Mouse (Mus musculus): ENCODE measurements at regions not wholly inside any gene's neighbourhood (a gene's known extent, or its start where the extent isn't known, plus 50 kb on each side); places are given as distances from the start of the nearest gene placed in this dataset.

DNA sequence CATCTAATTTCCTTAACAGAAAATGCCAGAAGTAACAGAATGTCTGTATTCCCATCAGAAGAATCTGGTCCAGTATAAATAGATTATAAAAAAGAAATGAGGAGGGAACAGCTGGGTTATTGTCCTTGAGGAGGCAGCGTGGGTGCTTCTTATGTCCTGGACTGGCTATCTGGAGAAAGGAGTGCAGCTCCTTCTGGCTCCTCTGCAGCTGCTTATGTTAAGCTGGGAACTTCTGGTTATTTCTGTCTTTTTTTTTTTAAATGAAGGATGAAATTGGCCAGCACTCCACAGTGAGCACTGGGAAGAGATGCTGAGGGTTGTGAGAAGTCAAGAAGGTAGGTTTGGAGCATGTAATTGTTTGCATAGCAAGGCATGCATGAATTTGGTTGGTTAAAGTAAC is 441.5 kb downstream of the Ebf1 start:
- DNase-seq: no peak
- WGBS: 77% methylated on average over 1 of the region's 1 CpGs
- Histone ChIP-seq H3K4me3 (replicated peaks; ENCODE audit: extremely low read depth, low read depth, low read length) (no peak overlapping the region), H3K4me1 (ENCODE audit: control insufficient read depth, insufficient read depth, low read length) (no peaks in the 10 kb centered on the region)
- TF ChIP-seq POLR2A (IDR thresholded peaks at IDR 0.05; ENCODE audit: borderline replicate concordance, extremely low read depth, low read depth, low read length): no peak
- TF ChIP-seq CTCF (IDR thresholded peaks at IDR 0.05; ENCODE audit: insufficient read depth, low read length): no peak

DNA sequence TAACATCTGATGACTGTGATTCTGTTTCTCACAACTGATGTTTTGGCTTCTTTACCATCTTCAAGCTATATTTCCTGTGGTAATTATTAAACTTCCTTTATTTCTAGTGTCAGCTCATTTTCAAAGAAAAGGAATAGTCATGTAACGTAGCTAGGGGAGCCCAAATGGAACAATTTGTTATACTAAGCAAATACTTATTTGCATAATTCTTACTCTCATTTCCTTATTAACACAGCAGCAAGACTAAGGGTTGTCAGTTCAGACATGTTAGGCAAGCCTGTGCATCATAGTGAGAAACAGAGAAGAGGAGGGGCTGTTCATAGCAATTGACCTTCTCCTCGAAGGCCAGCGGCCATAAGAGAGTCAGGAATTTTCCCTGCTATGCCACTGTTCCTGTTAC is 449.5 kb downstream of the Ebf1 start:
- H3K4me1 ChIP-seq (ENCODE audit: control insufficient read depth, insufficient read depth, low read length): no peaks in the 10 kb centered on the region
- WGBS: 76% methylated on average over 3 of the region's 3 CpGs
- no peak for TF ChIP-seq POLR2A (IDR thresholded peaks at IDR 0.05; ENCODE audit: borderline replicate concordance, extremely low read depth, low read depth, low read length)
- no peak for TF ChIP-seq CTCF (IDR thresholded peaks at IDR 0.05; ENCODE audit: insufficient read depth, low read length)
- DNase-seq: no peak
- no peak overlapping the region for H3K4me3 ChIP-seq (replicated peaks; ENCODE audit: extremely low read depth, low read depth, low read length)

DNA sequence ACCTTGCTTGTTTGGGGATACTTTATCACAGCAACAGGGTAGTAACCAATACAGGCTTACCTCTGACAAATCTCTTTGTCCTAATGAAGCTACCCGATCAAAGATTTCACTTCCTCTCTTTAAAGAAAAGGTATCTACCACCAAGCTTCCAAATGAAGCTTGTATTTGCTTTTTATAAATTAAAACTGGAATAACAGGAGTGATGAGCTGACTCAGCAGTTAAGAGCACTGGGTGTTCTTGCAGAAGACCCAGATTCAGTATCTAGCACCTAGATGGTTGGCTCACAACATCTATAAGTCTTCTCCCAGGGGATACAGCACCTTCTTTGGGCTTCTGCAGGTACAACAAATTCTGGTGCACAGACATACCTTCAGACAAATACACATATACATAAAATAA is 453.2 kb downstream of the Ebf1 start:
- TF ChIP-seq CTCF (IDR thresholded peaks at IDR 0.05; ENCODE audit: insufficient read depth, low read length) (no peak), POLR2A (IDR thresholded peaks at IDR 0.05; ENCODE audit: borderline replicate concordance, extremely low read depth, low read depth, low read length) (no peak)
- H3K4me1 ChIP-seq (ENCODE audit: control insufficient read depth, insufficient read depth, low read length): no peaks in the 10 kb centered on the region
- 68% methylated on average over 1 of the region's 1 CpGs for WGBS
- DNase-seq: no peak
- H3K4me3 ChIP-seq (replicated peaks; ENCODE audit: extremely low read depth, low read depth, low read length): no peak overlapping the region

DNA sequence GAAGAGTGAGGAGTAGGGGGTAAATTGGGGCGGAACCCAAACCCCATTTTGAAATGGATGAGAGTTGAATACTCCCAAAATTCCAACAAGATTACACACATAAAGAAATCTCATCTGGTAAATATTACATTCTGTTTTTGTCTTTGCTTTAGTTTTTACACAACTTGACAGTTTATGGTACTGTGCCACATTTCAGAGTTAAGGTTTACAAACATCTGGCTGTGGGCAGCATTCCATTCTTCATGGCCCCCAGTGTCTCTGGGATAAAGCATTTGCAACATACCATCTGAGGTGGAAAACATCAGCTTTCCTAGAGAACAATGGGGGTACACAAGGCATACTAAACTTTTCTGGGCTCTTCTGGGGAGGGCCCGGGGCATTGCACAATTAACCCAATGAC is 454.1 kb downstream of the Ebf1 start:
- 78% methylated on average over 2 of the region's 2 CpGs for WGBS
- Histone ChIP-seq H3K4me1 (ENCODE audit: control insufficient read depth, insufficient read depth, low read length) (no peaks in the 10 kb centered on the region), H3K4me3 (replicated peaks; ENCODE audit: extremely low read depth, low read depth, low read length) (no peak overlapping the region)
- DNase-seq: no peak
- TF ChIP-seq CTCF (IDR thresholded peaks at IDR 0.05; ENCODE audit: insufficient read depth, low read length) (no peak), POLR2A (IDR thresholded peaks at IDR 0.05; ENCODE audit: borderline replicate concordance, extremely low read depth, low read depth, low read length) (no peak)

DNA sequence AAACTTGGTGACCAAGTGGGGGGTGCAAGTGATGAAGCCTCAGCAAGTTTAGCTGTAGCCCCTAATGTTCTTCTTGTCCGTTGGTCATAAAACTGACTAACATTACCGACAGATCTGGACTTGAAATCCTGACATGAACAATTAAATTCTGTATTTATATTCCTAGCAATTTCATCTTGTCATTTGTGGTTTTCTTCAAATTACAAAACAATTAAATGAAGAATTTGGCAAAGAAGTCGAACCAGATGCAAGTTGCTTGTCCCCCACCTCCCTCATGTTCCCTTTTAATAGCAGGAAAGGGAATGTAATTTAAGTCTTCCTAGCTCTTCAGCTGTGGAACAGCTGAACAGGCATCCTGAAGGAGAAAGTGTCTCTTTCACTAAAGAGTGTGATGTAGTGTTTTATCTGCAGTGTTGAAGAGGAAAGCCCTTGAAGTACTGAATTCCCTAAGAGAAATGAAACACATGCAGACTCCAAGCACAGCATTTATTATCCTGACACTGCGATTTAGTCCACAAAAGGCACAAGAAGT is 467.5 kb downstream of the Ebf1 start:
- H3K4me1 ChIP-seq (ENCODE audit: control insufficient read depth, insufficient read depth, low read length): no peaks in the 10 kb centered on the region
- TF ChIP-seq CTCF (IDR thresholded peaks at IDR 0.05; ENCODE audit: insufficient read depth, low read length) (no peak), POLR2A (IDR thresholded peaks at IDR 0.05; ENCODE audit: borderline replicate concordance, extremely low read depth, low read depth, low read length) (no peak)
- no peak overlapping the region for H3K4me3 ChIP-seq (replicated peaks; ENCODE audit: extremely low read depth, low read depth, low read length)
- DNase-seq: no peak
- 71% methylated on average over 4 of the region's 4 CpGs for WGBS

DNA sequence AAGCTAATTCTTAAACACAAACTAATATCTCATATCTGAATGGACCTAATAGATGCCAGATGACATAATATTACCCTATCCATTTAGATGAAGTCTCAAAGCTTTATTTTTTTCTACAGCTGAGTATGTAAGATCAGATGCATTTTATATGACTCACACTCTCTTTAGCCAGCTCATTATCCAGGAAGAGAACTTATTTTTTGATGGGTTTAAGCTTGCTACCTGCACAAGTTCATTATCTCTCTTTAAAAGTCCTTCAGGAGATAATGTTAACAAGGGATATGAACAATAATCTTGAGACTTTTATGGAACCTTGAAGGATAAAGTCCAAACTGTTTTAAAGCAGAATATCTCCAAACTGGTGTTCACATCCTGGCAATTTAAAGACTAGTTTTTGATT is 468.0 kb downstream of the Ebf1 start:
- TF ChIP-seq POLR2A (IDR thresholded peaks at IDR 0.05; ENCODE audit: borderline replicate concordance, extremely low read depth, low read depth, low read length) (no peak), CTCF (IDR thresholded peaks at IDR 0.05; ENCODE audit: insufficient read depth, low read length) (no peak)
- H3K4me3 ChIP-seq (replicated peaks; ENCODE audit: extremely low read depth, low read depth, low read length): no peak overlapping the region
- no peak for DNase-seq
- H3K4me1 ChIP-seq (ENCODE audit: control insufficient read depth, insufficient read depth, low read length): no peaks in the 10 kb centered on the region

DNA sequence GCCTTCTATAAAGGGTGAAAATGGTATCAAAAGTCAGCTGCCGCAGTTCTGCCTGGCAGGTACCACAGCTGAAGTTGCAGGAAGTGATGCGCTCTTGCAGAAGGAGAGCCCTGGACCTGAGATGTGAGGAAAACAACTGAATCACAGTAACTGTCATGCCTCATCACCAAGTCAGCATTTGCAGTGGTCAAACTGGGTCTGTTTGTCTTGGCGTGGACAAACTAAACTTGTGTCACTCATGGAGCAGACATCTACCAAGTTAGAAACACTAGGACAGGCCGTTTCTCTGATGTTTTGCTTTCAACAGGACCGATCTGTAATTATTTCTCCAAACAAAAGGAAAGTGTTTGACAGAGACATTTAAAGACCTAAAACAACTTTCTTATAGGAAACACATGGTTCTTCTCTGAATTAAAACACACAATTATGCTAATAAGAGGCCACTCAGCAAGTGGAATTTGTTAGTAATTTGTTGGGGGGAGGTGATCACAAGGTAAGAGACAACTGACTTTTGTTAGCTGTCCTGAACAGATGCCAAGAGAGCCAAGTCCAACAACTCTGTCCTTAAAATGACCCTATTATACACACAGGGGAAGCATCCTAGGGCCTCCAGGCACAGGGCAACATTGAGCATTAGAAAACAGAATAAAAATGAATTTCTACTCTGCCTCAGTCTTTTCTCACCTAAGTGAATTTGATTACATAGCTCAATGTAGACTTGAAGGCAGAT is 470.2 kb downstream of the Ebf1 start:
- WGBS: 43% methylated on average over 5 of the region's 5 CpGs
- Histone ChIP-seq H3K4me3 (replicated peaks; ENCODE audit: extremely low read depth, low read depth, low read length) (no peak overlapping the region), H3K4me1 (ENCODE audit: control insufficient read depth, insufficient read depth, low read length) (no peaks in the 10 kb centered on the region)
- DNase-seq: no peak
- TF ChIP-seq POLR2A (IDR thresholded peaks at IDR 0.05; ENCODE audit: borderline replicate concordance, extremely low read depth, low read depth, low read length): no peak
- TF ChIP-seq CTCF (IDR thresholded peaks at IDR 0.05; ENCODE audit: insufficient read depth, low read length): no peak

DNA sequence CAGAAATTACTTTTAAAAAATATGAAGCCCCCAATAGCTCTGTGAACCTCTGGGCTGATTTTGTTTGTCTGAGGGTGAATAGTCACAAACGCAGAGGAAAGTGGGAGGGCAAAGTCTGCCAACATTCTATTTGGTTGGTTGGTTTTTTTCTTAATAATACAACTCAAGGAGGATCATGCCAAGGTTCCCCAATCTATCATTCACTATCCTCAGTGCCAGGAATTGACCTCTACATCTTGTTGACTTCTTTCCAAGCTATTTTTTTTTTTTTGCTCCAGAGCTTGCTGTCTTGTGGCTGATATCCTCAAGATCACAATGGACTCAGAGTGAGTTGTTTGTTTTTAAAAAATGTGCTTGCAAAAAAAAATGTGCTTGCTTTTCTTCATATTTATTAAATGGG is 471.2 kb downstream of the Ebf1 start:
- Histone ChIP-seq H3K4me3 (replicated peaks; ENCODE audit: extremely low read depth, low read depth, low read length) (no peak overlapping the region), H3K4me1 (ENCODE audit: control insufficient read depth, insufficient read depth, low read length) (no peaks in the 10 kb centered on the region)
- 58% methylated on average over 1 of the region's 1 CpGs for WGBS
- no peak for TF ChIP-seq CTCF (IDR thresholded peaks at IDR 0.05; ENCODE audit: insufficient read depth, low read length)
- TF ChIP-seq POLR2A (IDR thresholded peaks at IDR 0.05; ENCODE audit: borderline replicate concordance, extremely low read depth, low read depth, low read length): no peak
- DNase-seq: no peak

DNA sequence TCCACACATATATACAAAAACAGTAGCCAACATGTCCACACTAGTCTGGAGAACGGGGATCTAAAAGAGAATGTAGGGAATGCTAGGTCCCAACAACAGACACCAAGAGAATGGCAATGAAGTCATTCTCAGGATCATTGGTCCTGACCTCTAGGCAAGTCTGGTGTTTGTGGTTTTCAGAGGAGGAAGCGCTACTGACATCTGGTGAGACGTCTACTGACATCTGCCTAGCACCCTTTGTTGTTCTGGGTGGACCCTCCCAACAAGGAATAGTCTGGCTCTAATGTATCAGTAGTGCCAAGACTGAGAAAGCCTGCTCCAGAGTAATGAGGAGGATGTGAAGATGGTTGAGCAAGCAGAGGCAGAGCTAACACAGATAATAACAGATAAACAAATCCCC is 472.4 kb downstream of the Ebf1 start:
- whole genome bisulfite sequencing: 57% methylated on average over 3 of the region's 3 CpGs
- no peak for DNase-seq
- H3K4me3 ChIP-seq (replicated peaks; ENCODE audit: extremely low read depth, low read depth, low read length): no peak overlapping the region
- no peaks in the 10 kb centered on the region for H3K4me1 ChIP-seq (ENCODE audit: control insufficient read depth, insufficient read depth, low read length)
- TF ChIP-seq POLR2A (IDR thresholded peaks at IDR 0.05; ENCODE audit: borderline replicate concordance, extremely low read depth, low read depth, low read length) (no peak), CTCF (IDR thresholded peaks at IDR 0.05; ENCODE audit: insufficient read depth, low read length) (no peak)

Measured in lung, adult 2 months (tissue).